Mouse (Mus musculus): ENCODE data around the gene Sik3.

- TF ChIP-seq CTCF (IDR thresholded peaks at IDR 0.05; ENCODE audit: low read depth, low read length) (no peak), POLR2A (IDR thresholded peaks at IDR 0.05; ENCODE audit: extremely low read depth, insufficient read depth, low read length) (no peak)
These were observed 226.2 kb downstream of the Sik3 start for GRCm38 (mm10) chr9:46238850-46239249.
